Mouse (Mus musculus) MEL (cell line): ENCODE measurements around the gene Ints6.

ENCODE experiments used
- CTCF ChIP-seq, 3 experiments: IDR thresholded peaks in 2 of 3; conservative IDR thresholded peaks in 1 of 3; 2 replicates each; pipeline ENCODE4 v1.5.1; 2011 to 2012; ENCODE audit warnings: low read length in 3 of 3, low read depth in 2 of 3, mild to moderate bottlenecking in 2 of 3, improper control_type of control experiment in 1 of 3, inconsistent platforms in 1 of 3, mixed read lengths in 1 of 3, moderate library complexity in 1 of 3; ENCODE audit not compliant: control insufficient read depth in 1 of 3, insufficient read depth in 1 of 3, poor library complexity in 1 of 3, severe bottlenecking in 1 of 3
- POLR2AphosphoS2 ChIP-seq: IDR thresholded peaks from 2 replicates; pipeline ENCODE4 v1.6.1; 2011; ENCODE audit warnings: low read length, improper control_type of control experiment
- SIN3A ChIP-seq: IDR thresholded peaks from 2 replicates; pipeline ENCODE4 v1.6.1; 2012; ENCODE audit warnings: low read length, improper control_type of control experiment, inconsistent platforms

DNA sequence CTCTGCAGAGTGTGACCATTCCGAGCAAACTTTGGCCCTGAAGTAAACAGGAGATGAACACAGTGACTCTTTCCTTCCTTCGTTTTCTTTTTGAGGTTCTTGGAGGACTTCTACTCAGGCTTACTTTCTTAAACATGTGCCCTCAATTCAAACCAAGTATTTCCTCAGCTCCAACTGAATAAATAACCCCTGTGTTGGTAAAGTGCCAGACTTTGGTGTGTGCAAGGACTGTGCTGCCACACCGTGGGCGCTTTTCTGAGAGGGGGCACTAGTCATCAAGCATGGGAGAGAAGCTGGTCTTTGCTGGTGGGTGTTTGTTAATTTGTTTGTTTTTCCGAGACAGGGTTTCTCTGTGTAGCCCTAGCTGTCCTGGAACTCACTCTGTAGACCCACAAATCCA, 3.4 kb upstream of the Ints6 start:
- no peak for TF ChIP-seq CTCF (IDR thresholded peaks at IDR 0.05 in 2 of 3, conservative IDR thresholded peaks at IDR 0.05 in 1 of 3; ENCODE audit: control insufficient read depth in 1 of 3, insufficient read depth in 1 of 3, low read depth in 2 of 3, low read length in 3 of 3, poor library complexity in 1 of 3, severe bottlenecking in 1 of 3)
- TF ChIP-seq POLR2AphosphoS2 = no peak
- TF ChIP-seq SIN3A = no peak
